Mouse (Mus musculus) ES-Bruce4 (cell line): ENCODE measurements around the gene Ryr2. TPM values are rescaled to one million over a fixed set of nuclear protein-coding genes. Genes with fewer than 3 reads are reported as not detected.

ENCODE experiments used
- H3K27ac ChIP-seq: 2 replicates; pipeline ENCODE4 v1.5.1; 2012; ENCODE audit warnings: low read length, inconsistent platforms; ENCODE audit not compliant: insufficient read depth
- H3K27me3 ChIP-seq: 2 replicates; pipeline ENCODE4 v1.6.1; 2012; ENCODE audit warnings: mild to moderate bottlenecking, low read length, inconsistent platforms; ENCODE audit not compliant: control insufficient read depth, poor library complexity, insufficient read depth, severe bottlenecking
- H3K36me3 ChIP-seq: 2 replicates; pipeline ENCODE4 v1.6.1; 2012; ENCODE audit warnings: inconsistent platforms, mild to moderate bottlenecking, low read length, moderate library complexity; ENCODE audit not compliant: control insufficient read depth, poor library complexity, insufficient read depth, severe bottlenecking
- H3K4me1 ChIP-seq: one replicate; pipeline ENCODE4 v1.8.1; 2011; ENCODE audit warnings: low read length; ENCODE audit not compliant: control insufficient read depth, insufficient read depth
- H3K4me3 ChIP-seq: 2 replicates; pipeline ENCODE4 v1.5.1; 2011; ENCODE audit warnings: low read depth, mild to moderate bottlenecking, low read length
- H3K9ac ChIP-seq: 2 replicates; pipeline ENCODE4 v1.6.1; 2012; ENCODE audit warnings: low read depth, mild to moderate bottlenecking, inconsistent platforms; ENCODE audit not compliant: poor library complexity, severe bottlenecking
- H3K9me3 ChIP-seq: replicated peaks from 2 replicates; pipeline ENCODE4 v1.6.1; 2012; ENCODE audit warnings: mild to moderate bottlenecking, low read length, inconsistent platforms; ENCODE audit not compliant: control insufficient read depth, poor library complexity, insufficient read depth, severe bottlenecking
- CTCF ChIP-seq: IDR thresholded peaks from one replicate; pipeline ENCODE4 v1.8.1; 2011; ENCODE audit warnings: low read depth, low read length
- EP300 ChIP-seq: IDR thresholded peaks from 2 replicates; pipeline ENCODE4 v1.6.1; 2011; ENCODE audit warnings: low read depth, low read length; ENCODE audit not compliant: insufficient read depth
- POLR2A ChIP-seq: IDR thresholded peaks from one replicate; pipeline ENCODE4 v1.8.1; 2011; ENCODE audit warnings: low read length; ENCODE audit not compliant: insufficient read depth
- polyA plus RNA-seq: library from polyadenylated mRNA; stranded (reverse); fragments of >200 nt; gene quantifications from 2 replicates; pipeline ENCODE4 v1.2.4, GENCODE M21; 2011; ENCODE audit warnings: low read depth; ENCODE audit not compliant: missing spikeins, insufficient read depth, insufficient read length

Ryr2 gene
- polyA plus RNA-seq, 1 experiment: 2.9 TPM

GRCm38 (mm10) chr13:11532014-11532890, 574.5 kb downstream of the Ryr2 start:
- H3K4me3 ChIP-seq: no peak overlapping the region
- H3K36me3 ChIP-seq: no peaks in the 10 kb centered on the region
- H3K27me3 ChIP-seq: no peaks in the 10 kb centered on the region
- H3K4me1 ChIP-seq: no peaks in the 10 kb centered on the region
- H3K9ac ChIP-seq: no peak overlapping the region
- TF ChIP-seq EP300 (no peak), POLR2A (no peak), CTCF (no peak)
- H3K9me3 ChIP-seq: no peaks in the 10 kb centered on the region
- H3K27ac ChIP-seq: no peak overlapping the region

- TF ChIP-seq POLR2A (no peak), EP300 (no peak), CTCF (no peak)
- Histone ChIP-seq H3K9ac (no peak overlapping the region), H3K36me3 (no peaks in the 10 kb centered on the region), H3K27ac (no peak overlapping the region), H3K4me3 (no peak overlapping the region), H3K4me1 (no peaks in the 10 kb centered on the region), H3K27me3 (no peaks in the 10 kb centered on the region), H3K9me3 (no peaks in the 10 kb centered on the region)
These were observed 583.1 kb downstream of the Ryr2 start for GRCm38 (mm10) chr13:11523612-11524011.

- no peak overlapping the region for H3K27ac ChIP-seq
- H3K27me3 ChIP-seq: no peaks in the 10 kb centered on the region
- H3K9me3 ChIP-seq: no peaks in the 10 kb centered on the region
- TF ChIP-seq POLR2A: no peak
- TF ChIP-seq CTCF: no peak
- H3K4me3 ChIP-seq: no peak overlapping the region
- H3K9ac ChIP-seq: no peak overlapping the region
- H3K36me3 ChIP-seq: no peaks in the 10 kb centered on the region
- no peaks in the 10 kb centered on the region for H3K4me1 ChIP-seq
These were observed 586.0 kb downstream of the Ryr2 start for GRCm38 (mm10) chr13:11520765-11521164.

- no peaks in the 10 kb centered on the region for H3K4me1 ChIP-seq
- H3K36me3 ChIP-seq: no peaks in the 10 kb centered on the region
- TF ChIP-seq EP300: no peak
- TF ChIP-seq CTCF: no peak
- TF ChIP-seq POLR2A: no peak
- H3K4me3 ChIP-seq: no peak overlapping the region
- H3K27me3 ChIP-seq: no peaks in the 10 kb centered on the region
- no peak overlapping the region for H3K9ac ChIP-seq
- H3K9me3 ChIP-seq: peaks cover 10% of the 10 kb centered on the region
- H3K27ac ChIP-seq: no peak overlapping the region
These were observed 595.1 kb downstream of the Ryr2 start for GRCm38 (mm10) chr13:11511540-11512177.

Other genes starting within 250 kb of the Ryr2 start
- 32.7 and 36.0 TPM in 2 replicates for gene Mtr, start 151.2 kb upstream of the Ryr2 start, polyA plus RNA-seq
- 1.4 and 2.2 TPM in 2 replicates for gene Actn2, start 233.8 kb upstream of the Ryr2 start, polyA plus RNA-seq